Mouse (Mus musculus) kidney, adult 2 months (tissue): ENCODE results near the gene Hdc.

Experiments used
- CTCF ChIP-seq: fragments of 200-500 bp; conservative IDR thresholded peaks from 2 replicates; pipeline ENCODE4 v1.5.1; 2011; ENCODE audit warnings: low read depth, mild to moderate bottlenecking, control low read depth, low read length, moderate library complexity, mixed read lengths; ENCODE audit not compliant: insufficient read depth, insufficient read length
- POLR2A ChIP-seq: fragments of 200-500 bp; IDR thresholded peaks from one replicate; pipeline ENCODE4 v1.6.1; 2011; ENCODE audit warnings: low read depth, low read length, control low read depth

GRCm38 (mm10) chr2:126665984-126666383, 46.9 kb upstream of the Hdc start:
- TF ChIP-seq CTCF: no peak
- TF ChIP-seq POLR2A: no peak
